Mouse (Mus musculus) kidney, adult 2 months (tissue): ENCODE measurements around the gene Rmi2.

ENCODE experiments used
- CTCF ChIP-seq: fragments of 200-500 bp; conservative IDR thresholded peaks from 2 replicates; pipeline ENCODE4 v1.5.1; 2011; ENCODE audit warnings: low read depth, mild to moderate bottlenecking, control low read depth, low read length, moderate library complexity, mixed read lengths; ENCODE audit not compliant: insufficient read depth, insufficient read length
- POLR2A ChIP-seq: fragments of 200-500 bp; IDR thresholded peaks from one replicate; pipeline ENCODE4 v1.6.1; 2011; ENCODE audit warnings: low read depth, low read length, control low read depth

DNA sequence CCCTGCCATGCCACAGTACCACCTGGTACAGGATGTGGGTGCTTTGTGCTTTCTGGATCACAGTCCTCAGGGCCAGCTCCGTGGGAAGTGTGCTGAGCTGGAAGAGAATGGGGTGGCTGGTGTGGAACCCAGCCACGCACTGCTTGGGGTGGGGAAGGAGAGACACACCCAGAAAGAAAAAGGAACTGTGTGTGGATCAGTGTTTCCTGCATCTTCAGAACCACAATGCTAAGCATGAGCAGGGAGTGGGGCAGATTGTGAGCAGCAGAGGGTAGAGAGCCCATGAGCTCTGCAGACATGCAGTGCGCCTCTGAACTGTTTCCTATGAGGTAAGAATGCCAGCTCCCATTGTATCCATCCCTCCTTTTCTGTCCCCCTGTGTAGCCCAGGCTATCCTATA is 43.4 kb downstream of the Rmi2 start:
- TF ChIP-seq CTCF, result no peak
- no peak for TF ChIP-seq POLR2A
